Mouse (Mus musculus): ENCODE results near the gene Grsf1.

- TF ChIP-seq EP300 (IDR thresholded peaks at IDR 0.05; ENCODE audit: low read depth), result no peak
- no peak for TF ChIP-seq CTCF (IDR thresholded peaks at IDR 0.05; ENCODE audit: low read depth)
Measured at GRCm38 (mm10) chr5:88722213-88722600, 46.2 kb upstream of the Grsf1 start.
